Mouse (Mus musculus) lung, embryonic 14.5 days (tissue): ENCODE results near the gene Sh2b2. TPM values are rescaled to one million over a fixed set of nuclear protein-coding genes. Genes with fewer than 3 reads are reported as not detected.

ENCODE experiments used
- ATAC-seq: fragments of 200-750 bp; cut with Nextera tagmentation; 2 replicates; pipeline ENCODE4 v1.8.0; 2017; ENCODE audit warnings: mild to moderate bottlenecking, moderate TSS enrichment, moderate library complexity; ENCODE audit not compliant: insufficient read depth
- DNase-seq: peaks from one replicate; pipeline ENCODE4 v3.0.0-alpha.2; 2015
- H3K27ac ChIP-seq: fragments of 300-500 bp; sonication (generic); 2 replicates; pipeline ENCODE4 v1.5.1; 2014; ENCODE audit warnings: low read depth, mild to moderate bottlenecking, moderate library complexity
- H3K27me3 ChIP-seq: fragments of 300-500 bp; sonication (generic); 2 replicates; pipeline ENCODE4 v1.6.1; 2014; ENCODE audit warnings: low read length, control low read depth; ENCODE audit not compliant: insufficient read depth
- H3K36me3 ChIP-seq: fragments of 300-500 bp; sonication (generic); 2 replicates; pipeline ENCODE4 v1.6.1; 2014; ENCODE audit warnings: control low read depth; ENCODE audit not compliant: insufficient read depth
- H3K4me1 ChIP-seq: fragments of 300-500 bp; sonication (generic); 2 replicates; pipeline ENCODE4 v1.6.1; 2014; ENCODE audit warnings: antibody characterized with exemption, control low read depth; ENCODE audit not compliant: insufficient read depth
- H3K4me2 ChIP-seq: fragments of 300-500 bp; sonication (generic); 2 replicates; pipeline ENCODE4 v1.6.1; 2014; ENCODE audit warnings: mild to moderate bottlenecking
- H3K4me3 ChIP-seq: fragments of 300-500 bp; sonication (generic); 2 replicates; pipeline ENCODE4 v1.5.1; 2014; ENCODE audit warnings: low read depth, low read length
- H3K9ac ChIP-seq: fragments of 300-500 bp; sonication (generic); 2 replicates; pipeline ENCODE4 v1.6.1; 2014
- H3K9me3 ChIP-seq: fragments of 300-500 bp; sonication (generic); 2 replicates; pipeline ENCODE4 v1.6.1; 2016; ENCODE audit warnings: low read depth, low read length, control low read depth
- CTCF ChIP-seq: IDR thresholded peaks from 2 replicates; pipeline ENCODE4 v1.5.1; 2016; ENCODE audit warnings: antibody characterized with exemption, low read depth
- WGBS: fragments of 180-500 bp; shearing (Covaris S2); extraction: QIAGEN DNeasy Blood & Tissue Kit; methylation state at CpG from one replicate; pipeline ENCODE4 v1.1.7; 2014; 5-methylcytosine and 5-hydroxymethylcytosine counted together
- polyA plus RNA-seq: library from polyadenylated mRNA; unstranded; fragments of >200 nt; fragmentation: Nextera tagmentation; extraction: Ambion mirVana; gene quantifications from 2 replicates; pipeline ENCODE4 v1.2.1, GENCODE M21; 2014

Gene Sh2b2
- polyA plus RNA-seq, 1 experiment from 2014 or later: 5.9 TPM

DNA sequence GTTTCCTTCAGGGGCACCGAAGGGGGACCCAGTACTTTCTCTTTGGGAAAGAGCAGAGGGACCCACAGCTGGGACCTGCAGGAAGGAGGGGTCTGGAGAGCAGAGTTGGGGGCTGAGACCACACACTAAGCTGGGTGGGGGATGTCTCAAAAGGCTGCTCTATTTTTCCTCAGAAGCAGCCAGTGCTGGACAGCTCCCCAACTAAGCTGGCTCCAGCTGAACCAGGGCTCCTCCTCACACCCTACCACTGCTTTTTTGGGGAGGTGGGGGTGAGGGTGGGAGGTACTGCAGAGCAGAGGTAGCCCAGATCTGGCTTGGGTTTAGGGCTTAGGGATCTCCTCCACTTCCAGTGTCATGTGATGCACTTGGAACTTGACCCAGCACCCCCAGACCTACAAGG lies 6.0 kb downstream of the Sh2b2 start:
- Histone ChIP-seq H3K36me3 (no peaks in the 10 kb centered on the region), H3K9me3 (no peaks in the 10 kb centered on the region), H3K9ac (no peak overlapping the region), H3K4me2 (no peak overlapping the region), H3K4me3 (no peak overlapping the region), H3K4me1 (peaks cover 8% of the 10 kb centered on the region; the same call in 1 of the 2 replicates), H3K27ac (no peak overlapping the region), H3K27me3 (no peaks in the 10 kb centered on the region)
- ATAC-seq: no peak
- 33% methylated on average over 1 of the region's 1 CpGs for WGBS
- no peak for TF ChIP-seq CTCF
- DNase-seq: peak; percentile 53

DNA sequence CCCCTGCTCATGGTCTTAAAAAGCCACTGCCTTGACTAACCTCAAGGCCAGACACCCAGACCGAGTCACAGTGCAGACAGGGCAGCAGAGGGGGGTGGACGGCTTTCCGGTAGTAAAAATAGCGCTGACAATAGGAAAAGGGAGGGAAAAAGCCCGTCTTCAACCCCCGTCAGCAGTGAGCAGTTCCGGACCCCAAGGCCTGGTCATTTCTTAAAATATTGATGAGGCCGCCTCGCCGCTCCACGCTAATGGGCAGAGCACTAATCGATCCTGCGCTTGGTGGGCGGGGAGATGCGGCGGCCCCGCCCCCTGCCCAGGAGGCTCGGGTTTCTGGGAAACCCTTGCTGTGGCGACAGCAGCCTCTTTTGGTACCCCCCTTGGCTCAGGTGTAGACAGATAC lies 8.7 kb downstream of the Sh2b2 start:
- H3K4me2 ChIP-seq: peak overlapping the region; percentile 60
- no peak for TF ChIP-seq CTCF
- H3K4me1 ChIP-seq: 0 out of 2 replicates have a peak, but pooled peaks cover 3% of the 10 kb centered on the region
- H3K27ac ChIP-seq: no peak overlapping the region
- H3K4me3 ChIP-seq: peak overlapping the region; percentile 28
- DNase-seq (peak; percentile 3), ATAC-seq (no peak)
- no peaks in the 10 kb centered on the region for H3K9me3 ChIP-seq
- no peaks in the 10 kb centered on the region for H3K36me3 ChIP-seq
- no peaks in the 10 kb centered on the region for H3K27me3 ChIP-seq
- 0 out of 2 replicates have a peak overlapping the region, but pooled peaks have one; percentile 10 for H3K9ac ChIP-seq
- WGBS: 1% methylated on average over 19 of the region's 19 CpGs

DNA sequence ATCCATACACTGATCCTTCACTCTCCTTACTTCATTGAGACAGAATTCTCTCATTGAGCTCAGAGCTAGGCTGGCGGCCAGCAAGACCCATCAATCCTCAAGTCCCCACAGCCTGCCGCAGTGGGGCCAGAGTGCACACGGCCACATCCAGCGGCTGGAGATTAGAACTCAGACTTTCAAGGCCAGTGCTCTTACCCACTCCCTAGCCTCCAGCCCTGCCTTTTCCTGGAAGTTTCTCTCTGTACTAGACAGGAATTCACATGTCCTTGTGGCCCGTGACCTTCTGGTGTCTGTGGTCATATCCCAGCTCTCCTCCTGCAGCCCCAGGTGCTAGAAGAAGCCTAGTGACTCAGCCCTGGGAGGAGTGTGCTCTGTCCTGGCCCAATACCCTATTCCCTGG lies 9.7 kb downstream of the Sh2b2 start:
- no peak for ATAC-seq
- H3K27me3 ChIP-seq: no peaks in the 10 kb centered on the region
- no peaks in the 10 kb centered on the region for H3K9me3 ChIP-seq
- 0 out of 2 replicates have a peak, but pooled peaks cover 1% of the 10 kb centered on the region for H3K36me3 ChIP-seq
- H3K4me3 ChIP-seq: no peak overlapping the region
- DNase-seq: peak; percentile 28
- H3K9ac ChIP-seq: no peak overlapping the region
- 52% methylated on average over 5 of the region's 5 CpGs for WGBS
- TF ChIP-seq CTCF: no peak
- H3K4me2 ChIP-seq: no peak overlapping the region
- H3K27ac ChIP-seq: no peak overlapping the region
- 0 out of 2 replicates have a peak, but pooled peaks cover 3% of the 10 kb centered on the region for H3K4me1 ChIP-seq

DNA sequence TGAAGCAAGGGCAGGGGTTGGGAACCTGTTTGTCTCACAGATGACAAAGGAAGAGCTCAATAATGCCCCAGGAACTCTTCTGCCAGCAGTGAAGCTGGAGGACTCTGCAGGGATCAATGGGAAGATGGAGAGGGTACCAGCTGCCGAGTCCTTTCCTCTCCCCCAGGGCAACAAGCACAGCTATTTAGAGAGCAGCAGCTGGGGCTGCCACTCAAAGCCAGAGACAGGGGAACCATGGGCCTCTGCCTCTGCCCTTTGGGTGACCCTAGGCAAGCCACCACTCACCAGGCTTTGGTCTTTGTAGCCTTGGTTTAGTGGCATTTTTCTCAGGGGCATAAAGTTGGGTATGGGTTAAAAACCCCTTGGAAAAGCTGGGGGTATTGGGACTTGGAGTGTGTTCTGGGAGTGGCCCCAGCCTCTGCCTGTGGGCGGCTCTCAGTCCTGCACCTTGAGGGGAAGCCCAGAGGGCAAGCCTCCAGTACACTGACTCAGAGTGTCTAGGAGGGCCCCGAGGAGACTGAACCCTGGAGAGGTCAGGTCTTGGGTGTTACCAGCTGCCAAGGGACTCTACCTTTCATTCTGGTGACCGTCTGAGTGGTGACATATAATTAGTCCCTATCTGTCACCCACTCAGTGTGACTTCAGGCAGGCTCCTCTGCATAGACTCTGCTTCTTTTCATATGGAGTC lies 15.9 kb downstream of the Sh2b2 start:
- no peak overlapping the region for H3K9ac ChIP-seq
- H3K4me2 ChIP-seq: no peak overlapping the region
- H3K36me3 ChIP-seq: 0 out of 2 replicates have a peak, but pooled peaks cover 8% of the 10 kb centered on the region
- H3K27me3 ChIP-seq: no peaks in the 10 kb centered on the region
- no peak for TF ChIP-seq CTCF
- 65% methylated on average over 4 of the region's 4 CpGs for WGBS
- H3K4me1 ChIP-seq: no peaks in the 10 kb centered on the region
- no peaks in the 10 kb centered on the region for H3K9me3 ChIP-seq
- DNase-seq (no peak), ATAC-seq (no peak)
- no peak overlapping the region for H3K4me3 ChIP-seq
- H3K27ac ChIP-seq: no peak overlapping the region

DNA sequence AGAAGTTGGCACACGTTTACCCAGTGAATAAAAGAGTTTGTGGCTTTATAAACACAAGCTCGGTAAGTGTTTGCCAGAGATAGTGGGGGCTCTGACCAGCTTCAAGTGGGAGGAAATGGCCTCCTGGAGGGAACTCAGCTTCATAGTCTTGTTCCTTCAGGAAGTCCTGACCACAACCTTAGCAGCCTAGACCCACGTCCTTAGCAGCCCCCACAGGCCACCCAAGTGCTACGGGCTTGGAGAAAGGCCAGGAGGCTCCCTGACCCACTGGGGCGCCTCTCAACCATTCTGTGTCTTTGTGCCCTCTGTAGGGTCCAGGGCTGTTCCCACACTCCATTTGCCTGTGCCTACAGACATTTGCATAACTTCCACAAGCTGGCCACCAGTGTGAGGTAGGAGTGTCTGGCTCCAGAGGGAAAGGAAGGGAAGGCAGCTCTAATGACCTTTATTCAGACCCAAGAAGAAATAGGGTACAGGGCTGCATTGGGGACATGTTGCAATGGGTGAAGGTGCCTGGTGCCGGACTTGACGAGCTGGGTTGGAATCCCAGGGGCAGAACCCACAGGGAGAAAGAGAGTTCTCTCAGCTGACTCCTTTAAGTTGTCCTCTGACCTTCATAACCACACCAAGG lies 20.0 kb downstream of the Sh2b2 start:
- Histone ChIP-seq H3K36me3 (0 out of 2 replicates have a peak, but pooled peaks cover 9% of the 10 kb centered on the region), H3K4me3 (no peak overlapping the region), H3K9me3 (no peaks in the 10 kb centered on the region), H3K4me2 (no peak overlapping the region), H3K9ac (no peak overlapping the region), H3K4me1 (no peaks in the 10 kb centered on the region), H3K27ac (no peak overlapping the region), H3K27me3 (no peaks in the 10 kb centered on the region)
- ATAC-seq (no peak), DNase-seq (no peak)
- 66% methylated on average over 7 of the region's 7 CpGs for WGBS
- TF ChIP-seq CTCF: no peak

DNA sequence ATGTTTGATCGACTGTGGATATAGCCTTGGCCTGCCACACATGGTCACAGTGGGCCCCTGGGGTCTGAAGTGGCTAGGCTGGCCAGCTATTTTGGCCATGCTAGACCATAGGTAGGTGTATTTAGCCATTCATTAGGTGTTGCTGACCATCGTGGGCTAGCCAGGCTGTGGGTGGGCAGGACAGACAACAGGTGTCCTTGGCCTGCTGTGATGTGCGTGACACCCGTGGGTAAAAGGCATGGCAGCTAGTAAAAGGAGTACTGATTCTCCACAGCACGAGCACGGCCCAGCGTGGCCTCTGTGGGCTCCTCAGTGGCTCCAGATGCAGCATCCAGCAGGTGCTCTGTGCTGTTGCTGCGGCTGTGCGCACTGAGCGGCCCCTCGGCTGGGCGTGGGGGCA lies 27.8 kb downstream of the Sh2b2 start:
- H3K9me3 ChIP-seq: no peaks in the 10 kb centered on the region
- H3K4me3 ChIP-seq: no peak overlapping the region
- no peak for TF ChIP-seq CTCF
- ATAC-seq: no peak
- no peak for DNase-seq
- no peaks in the 10 kb centered on the region for H3K27me3 ChIP-seq
- H3K4me1 ChIP-seq: no peaks in the 10 kb centered on the region
- H3K36me3 ChIP-seq: 0 out of 2 replicates have a peak, but pooled peaks cover 5% of the 10 kb centered on the region
- WGBS: 79% methylated on average over 12 of the region's 12 CpGs
- no peak overlapping the region for H3K4me2 ChIP-seq
- H3K27ac ChIP-seq: no peak overlapping the region
- no peak overlapping the region for H3K9ac ChIP-seq

DNA sequence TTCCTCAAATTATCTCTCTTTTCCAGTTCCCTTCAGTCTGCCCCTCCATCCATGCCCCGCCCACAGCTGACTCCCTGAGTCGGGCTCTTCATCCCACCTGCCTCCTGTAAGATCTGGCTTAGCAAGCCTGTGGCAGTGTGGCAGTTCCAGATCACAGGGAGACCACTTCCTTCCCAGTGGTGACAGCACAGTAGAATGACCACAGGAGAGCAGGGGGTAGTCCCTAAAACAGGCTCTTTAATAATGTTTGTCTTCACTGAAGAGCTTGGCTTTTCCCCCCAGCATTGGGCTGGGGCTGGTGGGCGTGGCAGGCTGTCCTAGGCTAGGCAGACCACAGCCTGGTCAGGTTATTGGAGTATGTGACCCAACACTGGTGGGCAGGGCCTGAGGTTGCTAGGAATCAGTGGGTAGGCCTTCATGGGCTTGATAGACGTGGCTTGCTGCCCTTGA lies 28.4 kb downstream of the Sh2b2 start:
- no peaks in the 10 kb centered on the region for H3K4me1 ChIP-seq
- H3K27me3 ChIP-seq: no peaks in the 10 kb centered on the region
- no peak for TF ChIP-seq CTCF
- H3K4me3 ChIP-seq: no peak overlapping the region
- ATAC-seq (no peak), DNase-seq (no peak)
- H3K9ac ChIP-seq: no peak overlapping the region
- no peaks in the 10 kb centered on the region for H3K9me3 ChIP-seq
- WGBS: 68% methylated on average over 4 of the region's 4 CpGs
- H3K36me3 ChIP-seq: 0 out of 2 replicates have a peak, but pooled peaks cover 5% of the 10 kb centered on the region
- no peak overlapping the region for H3K4me2 ChIP-seq
- no peak overlapping the region for H3K27ac ChIP-seq
